Mouse (Mus musculus): ENCODE results near the gene Dpep1. TPM values are rescaled to one million over a fixed set of nuclear protein-coding genes. Genes with fewer than 3 reads are reported as not detected.
"Not testable (repeated sequence)": the region's sequence is repeated elsewhere in the genome, so short reads cannot be mapped to it uniquely, and the experiment has no call there.

Dpep1 gene
- polyA plus RNA-seq, 1 experiment: 360 TPM

DNA sequence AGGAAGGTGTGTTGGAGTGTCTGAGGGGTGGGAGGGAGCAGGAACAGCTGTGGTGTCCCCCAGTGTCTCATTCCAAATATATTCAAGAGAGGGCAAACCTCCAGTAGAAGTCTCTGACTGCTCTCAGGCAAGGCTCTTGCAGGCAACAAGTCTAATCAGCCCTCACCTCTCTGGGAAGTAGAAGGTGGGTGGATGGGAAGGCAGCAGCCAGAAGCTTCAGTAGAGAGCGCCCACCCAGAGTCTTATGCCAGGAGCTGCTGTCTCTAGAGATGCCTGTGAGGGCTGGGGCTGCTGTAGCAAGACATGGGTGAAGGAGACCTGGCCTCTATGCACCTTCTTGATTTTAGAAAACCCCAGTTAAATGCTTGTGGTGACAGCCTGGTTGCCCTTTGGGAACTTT lies 42.4 kb downstream of the Dpep1 start:
- DNase-seq: no peak
- Histone ChIP-seq H3K36me3 (ENCODE audit: control insufficient read depth, insufficient read depth, low read length) (no peaks in the 10 kb centered on the region), H3K4me3 (ENCODE audit: insufficient read depth, low read depth, low read length) (no peak overlapping the region), H3K4me1 (ENCODE audit: control insufficient read depth, insufficient read depth, low read length) (peaks cover 8% of the 10 kb centered on the region; the same call in 1 of the 2 replicates), H3K27ac (ENCODE audit: insufficient read depth, low read depth, low read length) (no peak overlapping the region), H3K27me3 (replicated peaks; ENCODE audit: control insufficient read depth, insufficient read depth, low read length) (no peaks in the 10 kb centered on the region)
- TF ChIP-seq CTCF (conservative IDR thresholded peaks at IDR 0.05; ENCODE audit: insufficient read depth, insufficient read length, low read depth, low read length) (no peak), POLR2A (IDR thresholded peaks at IDR 0.05; ENCODE audit: low read depth, low read length) (no peak)
- 97% methylated on average over 1 of the region's 1 CpGs for WGBS

DNA sequence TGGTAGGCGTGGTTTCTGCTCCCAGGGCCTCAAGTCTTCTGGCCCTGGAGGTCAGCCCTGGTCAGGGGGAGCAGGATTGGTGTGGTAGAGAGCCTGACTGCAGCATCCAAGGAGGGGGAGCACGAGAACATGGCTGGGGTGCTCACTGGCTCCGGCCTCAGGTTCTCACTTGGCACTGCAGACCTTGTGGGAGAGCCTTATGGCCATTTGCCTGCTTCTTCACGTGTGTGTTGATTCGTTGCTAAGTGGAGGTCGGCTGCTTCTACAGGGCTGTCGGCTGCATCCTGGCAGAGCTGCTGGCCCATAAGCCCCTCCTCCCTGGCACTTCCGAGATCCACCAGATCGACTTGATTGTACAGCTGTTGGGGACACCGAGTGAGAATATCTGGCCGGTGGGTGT lies 44.3 kb downstream of the Dpep1 start:
- H3K36me3 ChIP-seq (ENCODE audit: control insufficient read depth, insufficient read depth, low read length); H3K27ac ChIP-seq (ENCODE audit: insufficient read depth, low read depth, low read length); H3K4me3 ChIP-seq (ENCODE audit: insufficient read depth, low read depth, low read length); H3K27me3 ChIP-seq (replicated peaks; ENCODE audit: control insufficient read depth, insufficient read depth, low read length); H3K4me1 ChIP-seq (ENCODE audit: control insufficient read depth, insufficient read depth, low read length); DNase-seq: not testable (repeated sequence)
- 83% methylated on average over 11 of the region's 11 CpGs for WGBS

DNA sequence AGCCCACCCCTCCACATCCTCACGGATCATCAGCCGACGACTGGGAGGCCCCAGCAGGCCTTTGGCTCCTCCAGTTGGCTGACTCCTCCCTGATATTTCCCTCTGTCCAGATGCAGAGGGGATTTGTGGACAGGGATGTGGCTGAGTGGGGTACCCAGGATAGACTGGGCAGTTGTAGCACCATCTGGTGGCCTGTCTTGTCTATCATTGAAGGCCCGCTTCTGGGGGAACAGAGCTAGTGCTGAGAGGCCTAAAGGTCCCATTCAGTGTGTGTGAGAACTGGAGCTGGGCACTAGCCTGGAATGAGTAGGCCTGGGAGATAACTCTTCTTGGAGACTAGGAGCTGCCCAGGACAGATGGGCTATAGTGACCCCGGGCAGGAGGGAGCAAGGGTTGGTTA lies 45.7 kb downstream of the Dpep1 start:
- TF ChIP-seq CTCF (conservative IDR thresholded peaks at IDR 0.05; ENCODE audit: insufficient read depth, insufficient read length, low read depth, low read length) (peak; percentile 38), POLR2A (IDR thresholded peaks at IDR 0.05; ENCODE audit: low read depth, low read length) (no peak)

DNA sequence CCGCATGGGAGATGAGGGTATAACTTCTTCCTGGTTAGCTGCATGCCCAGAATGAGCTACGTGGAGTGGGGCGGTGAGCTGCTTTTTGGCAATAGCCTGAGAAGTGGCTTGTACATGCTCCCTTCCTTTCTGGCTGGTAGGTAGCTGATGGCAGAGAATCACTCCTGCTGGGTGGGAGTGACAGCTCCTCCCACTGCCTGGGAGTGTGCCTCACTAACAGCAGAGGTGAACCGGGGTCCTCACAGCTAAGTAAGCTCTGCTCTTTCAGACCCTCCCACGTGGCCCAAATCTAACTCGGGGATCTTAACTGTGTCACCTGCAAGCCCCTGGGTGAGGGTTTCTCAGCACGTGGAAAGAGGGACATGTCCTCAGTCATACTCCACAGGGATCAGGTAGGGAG lies 46.5 kb downstream of the Dpep1 start:
- Histone ChIP-seq H3K36me3 (ENCODE audit: control insufficient read depth, insufficient read depth, low read length) (no peaks in the 10 kb centered on the region), H3K27ac (ENCODE audit: insufficient read depth, low read depth, low read length) (no peak overlapping the region), H3K4me3 (ENCODE audit: insufficient read depth, low read depth, low read length) (no peak overlapping the region), H3K27me3 (replicated peaks; ENCODE audit: control insufficient read depth, insufficient read depth, low read length) (no peaks in the 10 kb centered on the region), H3K4me1 (ENCODE audit: control insufficient read depth, insufficient read depth, low read length) (peaks cover 4% of the 10 kb centered on the region)
- DNase-seq: no peak
- 34% methylated on average over 7 of the region's 7 CpGs for WGBS
- TF ChIP-seq POLR2A (IDR thresholded peaks at IDR 0.05; ENCODE audit: low read depth, low read length) (no peak), CTCF (conservative IDR thresholded peaks at IDR 0.05; ENCODE audit: insufficient read depth, insufficient read length, low read depth, low read length) (no peak)

More for the DNA sequence above, 45.7 kb downstream of the Dpep1 start:
- Histone ChIP-seq H3K36me3 (ENCODE audit: control insufficient read depth, insufficient read depth, low read length) (no peaks in the 10 kb centered on the region), H3K4me3 (ENCODE audit: insufficient read depth, low read depth, low read length) (no peak overlapping the region), H3K4me1 (ENCODE audit: control insufficient read depth, insufficient read depth, low read length) (peaks cover 4% of the 10 kb centered on the region), H3K27me3 (replicated peaks; ENCODE audit: control insufficient read depth, insufficient read depth, low read length) (no peaks in the 10 kb centered on the region), H3K27ac (ENCODE audit: insufficient read depth, low read depth, low read length) (no peak overlapping the region)
- DNase-seq: peak; percentile 23
- WGBS: 46% methylated on average over 5 of the region's 5 CpGs

DNA sequence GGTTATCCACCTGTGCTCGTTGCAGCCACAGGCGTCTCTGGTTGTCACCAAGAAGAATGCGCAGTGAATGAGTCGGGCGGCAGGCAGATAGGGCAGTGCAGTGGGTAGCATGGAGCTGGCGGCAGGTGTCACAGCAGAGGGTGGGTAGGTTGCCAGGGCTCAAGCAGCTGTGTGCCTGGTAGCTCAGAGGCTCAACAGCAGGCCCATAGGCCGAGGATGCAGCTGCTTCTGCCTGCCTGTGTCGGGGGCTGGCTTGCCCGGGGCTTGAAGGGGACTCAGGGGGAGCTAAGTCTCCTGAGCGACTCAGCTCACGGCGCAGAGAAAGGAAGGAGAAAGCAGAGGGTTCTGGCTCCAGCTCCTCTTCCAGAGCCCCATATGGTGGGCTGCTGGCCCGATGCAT lies 47.3 kb downstream of the Dpep1 start:
- no peak overlapping the region for H3K27ac ChIP-seq (ENCODE audit: insufficient read depth, low read depth, low read length)
- peaks cover 4% of the 10 kb centered on the region for H3K4me1 ChIP-seq (ENCODE audit: control insufficient read depth, insufficient read depth, low read length)
- no peaks in the 10 kb centered on the region for H3K27me3 ChIP-seq (replicated peaks; ENCODE audit: control insufficient read depth, insufficient read depth, low read length)
- TF ChIP-seq POLR2A (IDR thresholded peaks at IDR 0.05; ENCODE audit: low read depth, low read length) (no peak), CTCF (conservative IDR thresholded peaks at IDR 0.05; ENCODE audit: insufficient read depth, insufficient read length, low read depth, low read length) (no peak)
- H3K36me3 ChIP-seq (ENCODE audit: control insufficient read depth, insufficient read depth, low read length): no peaks in the 10 kb centered on the region
- H3K4me3 ChIP-seq (ENCODE audit: insufficient read depth, low read depth, low read length): no peak overlapping the region
- no peak for DNase-seq
- 69% methylated on average over 13 of the region's 13 CpGs for WGBS

DNA sequence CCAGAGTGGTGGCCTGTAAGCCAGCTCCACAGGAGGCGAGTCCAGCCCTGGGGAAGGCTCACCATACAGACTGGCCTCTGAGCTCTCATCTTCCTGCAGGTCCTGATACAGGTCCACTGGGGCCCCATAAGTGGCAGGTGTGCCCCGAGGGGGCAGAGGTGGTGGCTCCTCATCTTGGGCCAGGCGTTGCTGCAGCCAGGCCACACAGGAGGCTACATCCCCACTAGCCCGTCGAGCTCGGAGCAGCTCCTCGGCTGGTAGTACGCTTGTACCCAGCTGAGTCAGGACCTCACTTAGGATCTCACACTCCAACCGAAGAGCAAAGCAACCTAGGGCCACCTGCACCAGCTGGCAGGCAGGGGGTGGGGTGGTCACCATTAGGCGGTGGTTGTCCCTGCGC lies 47.7 kb downstream of the Dpep1 start:
- DNase-seq: no peak
- no peak for TF ChIP-seq CTCF (conservative IDR thresholded peaks at IDR 0.05; ENCODE audit: insufficient read depth, insufficient read length, low read depth, low read length)
- TF ChIP-seq POLR2A (IDR thresholded peaks at IDR 0.05; ENCODE audit: low read depth, low read length): no peak
- Histone ChIP-seq H3K36me3 (ENCODE audit: control insufficient read depth, insufficient read depth, low read length) (no peaks in the 10 kb centered on the region), H3K4me3 (ENCODE audit: insufficient read depth, low read depth, low read length) (no peak overlapping the region), H3K27me3 (replicated peaks; ENCODE audit: control insufficient read depth, insufficient read depth, low read length) (no peaks in the 10 kb centered on the region), H3K27ac (ENCODE audit: insufficient read depth, low read depth, low read length) (no peak overlapping the region), H3K4me1 (ENCODE audit: control insufficient read depth, insufficient read depth, low read length) (peaks cover 4% of the 10 kb centered on the region)
- 82% methylated on average over 11 of the region's 11 CpGs for WGBS

DNA sequence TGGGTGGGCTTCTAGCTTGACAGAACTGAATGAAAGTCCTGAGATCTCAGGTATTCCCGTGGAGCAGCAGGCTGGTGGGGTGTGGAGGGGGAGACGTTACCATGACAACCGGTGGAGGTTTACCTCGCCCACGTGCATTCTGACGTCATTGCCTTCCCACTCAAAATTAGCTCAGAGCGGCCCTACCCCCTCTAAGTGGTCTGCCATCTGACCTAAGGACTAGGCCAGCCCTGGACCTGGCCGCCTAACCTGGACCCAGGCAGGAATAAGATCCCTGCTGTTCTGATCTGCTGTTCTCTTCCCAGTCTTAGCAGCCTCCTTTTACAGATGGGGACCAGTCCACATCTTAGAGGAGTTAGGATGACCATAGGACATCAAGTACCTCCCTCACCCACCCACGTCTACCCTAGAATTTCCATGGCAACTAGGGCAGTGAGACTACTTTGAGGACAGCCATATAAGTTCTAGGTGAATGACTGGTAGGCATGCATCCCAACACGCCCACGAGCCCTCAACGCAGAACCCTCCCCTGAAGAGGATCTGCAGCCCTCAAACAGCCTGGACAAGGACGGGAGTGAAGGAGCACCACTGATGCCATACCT lies 49.0 kb downstream of the Dpep1 start:
- 23% methylated on average over 13 of the region's 13 CpGs for WGBS
- TF ChIP-seq POLR2A (IDR thresholded peaks at IDR 0.05; ENCODE audit: low read depth, low read length) (no peak), CTCF (conservative IDR thresholded peaks at IDR 0.05; ENCODE audit: insufficient read depth, insufficient read length, low read depth, low read length) (no peak)
- Histone ChIP-seq H3K4me3 (ENCODE audit: insufficient read depth, low read depth, low read length) (peak overlapping the region; percentile 84), H3K4me1 (ENCODE audit: control insufficient read depth, insufficient read depth, low read length) (peaks cover 4% of the 10 kb centered on the region), H3K27ac (ENCODE audit: insufficient read depth, low read depth, low read length) (no peak overlapping the region), H3K27me3 (replicated peaks; ENCODE audit: control insufficient read depth, insufficient read depth, low read length) (no peaks in the 10 kb centered on the region), H3K36me3 (ENCODE audit: control insufficient read depth, insufficient read depth, low read length) (no peaks in the 10 kb centered on the region)
- DNase-seq: no peak

Data from kidney, adult 2 months (tissue).